Mouse (Mus musculus) thymus, adult 2 months (tissue): Measurements from ENCODE around the gene 4933414I15Rik.

Experiments
- CTCF ChIP-seq: fragments of 200-500 bp; IDR thresholded peaks from 2 replicates; pipeline ENCODE4 v1.5.1; 2012; ENCODE audit warnings: mild to moderate bottlenecking, control low read depth, low read length, moderate library complexity, borderline replicate concordance; ENCODE audit not compliant: control insufficient read depth, poor library complexity, insufficient read depth; ENCODE audit errors: extremely low read depth
- POLR2A ChIP-seq: fragments of 200-500 bp; IDR thresholded peaks from 2 replicates; pipeline ENCODE4 v1.6.1; 2012; ENCODE audit warnings: mild to moderate bottlenecking, low read length, control low read depth, moderate library complexity; ENCODE audit not compliant: control insufficient read depth, poor library complexity, insufficient read depth; ENCODE audit errors: extremely low read depth

DNA sequence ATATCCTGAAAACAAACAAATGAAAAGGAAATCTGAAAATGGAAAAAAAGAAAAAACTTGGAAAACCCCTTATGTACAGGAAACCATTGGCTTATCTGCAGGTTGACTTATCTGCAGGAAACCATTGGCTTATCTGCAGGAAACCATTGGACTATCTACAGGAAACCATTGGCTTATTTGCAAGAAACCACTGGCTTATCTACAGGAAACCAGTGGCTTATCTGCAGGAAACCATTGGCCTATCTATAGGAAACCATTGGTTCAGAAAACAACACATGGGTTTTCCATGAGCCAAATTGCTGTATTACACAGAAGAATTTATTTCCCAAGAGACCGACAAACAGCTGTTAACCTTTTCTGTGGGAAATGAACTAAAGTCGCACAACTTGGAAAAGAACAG is 21.3 kb upstream of the 4933414I15Rik start:
- TF ChIP-seq CTCF (no peak), POLR2A (no peak)
